Mouse (Mus musculus) megakaryocyte, embryonic 14.5 days (primary cell): ENCODE data around the gene Dph3.

Experiments
- FLI1 ChIP-seq: IDR thresholded peaks from 2 replicates; pipeline ENCODE4 v1.6.1; 2012; ENCODE audit warnings: low read length, inconsistent platforms, mixed read lengths
- GATA1 ChIP-seq: IDR thresholded peaks from 3 replicates; pipeline ENCODE4 v1.6.1; 2012; ENCODE audit warnings: mixed read lengths, low read length, inconsistent platforms, borderline replicate concordance

DNA sequence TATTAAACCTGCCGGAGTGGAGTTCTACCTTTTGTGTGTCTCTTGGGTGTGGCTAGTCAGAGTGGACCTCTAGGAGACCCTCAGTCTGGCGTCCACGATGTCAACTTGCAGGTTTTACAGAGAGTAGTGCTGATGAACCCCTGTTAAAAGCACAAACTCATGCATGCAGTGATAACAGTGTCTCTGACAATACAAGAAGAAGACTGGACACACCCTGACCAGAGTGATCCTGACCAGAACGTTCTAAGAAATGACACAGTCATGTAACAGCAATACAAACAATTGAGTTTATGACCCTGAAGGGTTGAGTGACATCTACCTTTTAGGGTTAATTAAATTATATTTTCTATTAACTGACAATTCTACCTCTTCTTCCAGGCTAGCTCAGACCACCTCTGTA, 27.9 kb downstream of the Dph3 start:
- TF ChIP-seq GATA1 = no peak
- no peak for TF ChIP-seq FLI1
